Mouse (Mus musculus) hindbrain, embryonic 12.5 days (tissue): ENCODE measurements around the gene Pax6. TPM values are rescaled to one million over a fixed set of nuclear protein-coding genes. Genes with fewer than 3 reads are reported as not detected.
A peak's percentile ranks its signal among the peaks of the same experiment; 100 is the strongest.

Source experiments
- ATAC-seq: fragments of 200-750 bp; cut with Nextera tagmentation; 2 replicates; pipeline ENCODE4 v1.8.0; 2017; ENCODE audit warnings: moderate TSS enrichment; ENCODE audit not compliant: low FRiP score
- H3K27ac ChIP-seq: fragments of 300-500 bp; sonication (generic); 2 replicates; pipeline ENCODE4 v1.5.1; 2016; ENCODE audit warnings: mild to moderate bottlenecking
- H3K27me3 ChIP-seq: fragments of 300-500 bp; sonication (generic); 2 replicates; pipeline ENCODE4 v1.6.1; 2016; ENCODE audit warnings: mild to moderate bottlenecking
- H3K36me3 ChIP-seq: fragments of 300-500 bp; sonication (generic); 2 replicates; pipeline ENCODE4 v1.6.1; 2016; ENCODE audit warnings: mild to moderate bottlenecking
- H3K4me1 ChIP-seq: fragments of 300-500 bp; sonication (generic); 2 replicates; pipeline ENCODE4 v1.6.1; 2016
- H3K4me2 ChIP-seq: fragments of 300-500 bp; sonication (generic); replicated peaks from 2 replicates; pipeline ENCODE4 v1.6.1; 2016; ENCODE audit warnings: mild to moderate bottlenecking
- H3K4me3 ChIP-seq: fragments of 300-500 bp; sonication (generic); 2 replicates; pipeline ENCODE4 v1.5.1; 2016; ENCODE audit warnings: mild to moderate bottlenecking
- H3K9ac ChIP-seq: fragments of 300-500 bp; sonication (generic); 2 replicates; pipeline ENCODE4 v1.6.1; 2016; ENCODE audit warnings: mild to moderate bottlenecking, moderate library complexity
- H3K9me3 ChIP-seq: fragments of 300-500 bp; sonication (generic); replicated peaks from 2 replicates; pipeline ENCODE4 v1.6.1; 2016; ENCODE audit warnings: mild to moderate bottlenecking
- WGBS: fragments of 180-500 bp; shearing (Covaris S2); methylation state at CpG from one replicate; pipeline ENCODE4 v1.1.7; 2016; 5-methylcytosine and 5-hydroxymethylcytosine counted together
- polyA plus RNA-seq: library from polyadenylated mRNA; unstranded; fragments of >200 nt; fragmentation: Nextera tagmentation; extraction: Ambion mirVana; gene quantifications from 2 replicates; pipeline ENCODE4 v1.2.1, GENCODE M21; 2016

Pax6 gene
- polyA plus RNA-seq, 1 experiment from 2014 or later = 17.9 TPM

DNA sequence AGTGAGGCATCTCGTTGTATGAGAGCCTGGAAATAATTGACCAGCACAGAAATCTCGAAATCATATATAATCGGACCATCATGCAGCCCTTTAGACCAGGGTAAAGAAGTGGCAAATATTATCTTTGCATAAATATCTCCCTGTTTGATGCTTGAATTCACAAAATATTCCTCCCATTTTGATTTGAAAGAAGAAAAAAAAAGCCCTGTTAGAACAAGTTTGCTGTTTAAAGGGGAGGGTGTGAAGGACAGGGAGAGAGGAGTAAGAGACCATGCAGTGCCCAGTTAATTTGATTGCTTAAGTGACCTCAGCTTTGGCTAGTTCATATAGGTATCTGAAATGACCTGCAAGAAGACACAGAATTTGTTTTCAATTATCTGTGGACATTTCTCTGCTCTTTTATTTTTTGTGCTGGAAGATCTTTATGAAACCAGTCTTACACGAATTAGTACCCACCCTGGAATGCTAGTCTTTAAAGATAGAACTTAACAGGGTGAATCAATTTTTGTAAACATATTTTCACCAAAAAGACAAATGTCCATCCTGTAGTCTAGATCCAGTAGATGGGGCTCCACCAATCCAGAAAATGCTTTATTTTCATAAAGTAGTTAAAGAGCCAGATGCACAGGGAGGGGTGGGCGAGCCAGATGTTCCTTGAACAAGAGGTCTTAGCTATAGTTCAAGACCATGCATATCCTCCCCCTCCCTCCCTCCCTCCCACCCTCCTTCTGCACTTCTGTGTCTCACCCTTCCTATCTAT is 3.0 kb upstream of the Pax6 start:
- no peak for ATAC-seq
- 12% methylated on average over 5 of the region's 5 CpGs for WGBS
- Histone ChIP-seq H3K27me3 (peaks cover 97% of the 10 kb centered on the region), H3K9me3 (no peaks in the 10 kb centered on the region), H3K9ac (no peak overlapping the region), H3K4me1 (peaks cover 28% of the 10 kb centered on the region), H3K4me3 (no peak overlapping the region), H3K36me3 (no peaks in the 10 kb centered on the region), H3K4me2 (no peak overlapping the region), H3K27ac (no peak overlapping the region)

DNA sequence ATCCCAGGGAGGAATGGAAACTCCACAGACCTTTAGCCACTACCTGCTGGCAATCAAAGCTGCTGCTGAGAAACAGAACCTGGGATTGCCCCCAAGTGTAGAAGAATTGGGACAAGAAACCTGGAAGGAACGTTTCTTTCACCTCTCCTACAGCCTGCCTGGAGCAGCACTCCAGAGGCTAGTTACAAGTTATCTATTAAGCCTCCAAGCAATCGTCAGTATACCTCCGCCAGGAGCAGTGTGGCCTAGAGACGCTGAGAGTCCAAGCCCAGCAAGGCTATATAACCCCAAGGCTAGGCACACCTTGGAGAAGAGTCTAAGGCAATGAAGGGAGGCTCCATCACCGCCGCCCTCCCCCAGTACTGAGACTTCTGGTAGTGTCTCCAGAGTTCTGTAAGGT is 2.4 kb upstream of the Pax6 start:
- H3K36me3 ChIP-seq = no peaks in the 10 kb centered on the region
- H3K27me3 ChIP-seq = peaks cover 98% of the 10 kb centered on the region
- whole genome bisulfite sequencing = 7% methylated on average over 6 of the region's 6 CpGs
- H3K27ac ChIP-seq = no peak overlapping the region
- no peak overlapping the region for H3K9ac ChIP-seq
- ATAC-seq = no peak
- no peaks in the 10 kb centered on the region for H3K9me3 ChIP-seq
- peaks cover 24% of the 10 kb centered on the region for H3K4me1 ChIP-seq
- no peak overlapping the region for H3K4me3 ChIP-seq
- no peak overlapping the region for H3K4me2 ChIP-seq

- no peak overlapping the region for H3K4me3 ChIP-seq
- no peak overlapping the region for H3K4me2 ChIP-seq
Measured at GRCm38 (mm10) chr2:105666763-105667625, 1.7 kb upstream of the Pax6 start.

GRCm38 (mm10) chr2:105667626-105667950 is 1.1 kb upstream of the Pax6 start:
- no peak overlapping the region for H3K27ac ChIP-seq
- WGBS = under 1% methylated on average over 11 of the region's 11 CpGs
- no peak overlapping the region for H3K4me2 ChIP-seq
- H3K9ac ChIP-seq = no peak overlapping the region
- H3K9me3 ChIP-seq = no peaks in the 10 kb centered on the region
- peaks cover 99% of the 10 kb centered on the region for H3K27me3 ChIP-seq
- H3K36me3 ChIP-seq = no peaks in the 10 kb centered on the region
- no peak overlapping the region for H3K4me3 ChIP-seq
- ATAC-seq = no peak
- peaks cover 24% of the 10 kb centered on the region for H3K4me1 ChIP-seq

More at GRCm38 (mm10) chr2:105666763-105667625, 1.7 kb upstream of the Pax6 start:
- 2% methylated on average over 41 of the region's 41 CpGs for WGBS
- Histone ChIP-seq H3K4me1 (peaks cover 24% of the 10 kb centered on the region), H3K36me3 (no peaks in the 10 kb centered on the region), H3K9ac (no peak overlapping the region), H3K27ac (no peak overlapping the region), H3K27me3 (peaks cover 98% of the 10 kb centered on the region), H3K9me3 (no peaks in the 10 kb centered on the region)
- ATAC-seq = no peak

GRCm38 (mm10) chr2:105669371-105669861 is 716 bp downstream of the Pax6 start:
- ATAC-seq = no peak

GRCm38 (mm10) chr2:105669881-105670730 is 1.4 kb downstream of the Pax6 start:
- H3K4me1 ChIP-seq = peaks cover 47% of the 10 kb centered on the region
- peak overlapping the region; percentile 44; the same call in 1 of the 2 replicates for H3K9ac ChIP-seq
- no peak for ATAC-seq
- WGBS = 2% methylated on average over 29 of the region's 29 CpGs
- peak overlapping the region; percentile 25 for H3K4me3 ChIP-seq
- no peaks in the 10 kb centered on the region for H3K9me3 ChIP-seq
- H3K36me3 ChIP-seq = no peaks in the 10 kb centered on the region
- peak overlapping the region; percentile 61 for H3K4me2 ChIP-seq
- peaks cover 97% of the 10 kb centered on the region for H3K27me3 ChIP-seq
- no peak overlapping the region for H3K27ac ChIP-seq

More at GRCm38 (mm10) chr2:105669371-105669861, 716 bp downstream of the Pax6 start:
- H3K27ac ChIP-seq = no peak overlapping the region
- under 1% methylated on average over 35 of the region's 35 CpGs for WGBS
- peak overlapping the region; percentile 25 for H3K4me3 ChIP-seq
- H3K9me3 ChIP-seq = no peaks in the 10 kb centered on the region
- H3K36me3 ChIP-seq = no peaks in the 10 kb centered on the region
- H3K9ac ChIP-seq = peak overlapping the region; percentile 44; the same call in 1 of the 2 replicates
- H3K4me1 ChIP-seq = peaks cover 40% of the 10 kb centered on the region
- H3K4me2 ChIP-seq = peak overlapping the region; percentile 61
- peaks cover 97% of the 10 kb centered on the region for H3K27me3 ChIP-seq

DNA sequence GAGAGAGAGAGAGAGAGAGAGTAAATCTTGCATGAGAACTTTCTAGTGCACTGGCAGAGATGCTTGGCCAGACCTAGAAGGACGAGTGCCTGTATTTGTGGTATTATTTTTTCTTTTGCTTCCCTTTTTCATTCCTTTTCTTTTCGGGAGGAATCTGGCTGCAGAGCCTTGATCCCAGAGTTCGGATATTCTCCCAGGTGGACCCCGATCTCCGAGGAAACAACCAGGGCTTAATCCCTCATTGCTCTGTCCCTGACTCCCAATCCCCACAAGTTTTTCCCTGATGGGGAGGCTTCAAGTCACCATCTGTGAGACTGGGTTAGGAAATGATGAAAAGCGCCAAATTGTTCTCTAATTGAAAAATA is 2.0 kb downstream of the Pax6 start:
- ATAC-seq = no peak
- 4% methylated on average over 6 of the region's 6 CpGs for WGBS
- no peak overlapping the region for H3K4me3 ChIP-seq
- H3K27me3 ChIP-seq = peaks cover 95% of the 10 kb centered on the region
- no peaks in the 10 kb centered on the region for H3K36me3 ChIP-seq
- H3K27ac ChIP-seq = no peak overlapping the region
- peak overlapping the region; percentile 61 for H3K4me2 ChIP-seq
- H3K9ac ChIP-seq = no peak overlapping the region
- H3K4me1 ChIP-seq = peaks cover 50% of the 10 kb centered on the region
- H3K9me3 ChIP-seq = no peaks in the 10 kb centered on the region

- peaks cover 54% of the 10 kb centered on the region for H3K4me1 ChIP-seq
- H3K27ac ChIP-seq = no peak overlapping the region
- H3K27me3 ChIP-seq = peaks cover 94% of the 10 kb centered on the region
- no peak overlapping the region for H3K9ac ChIP-seq
- H3K4me2 ChIP-seq = peak overlapping the region; percentile 61
- H3K4me3 ChIP-seq = peak overlapping the region; percentile 51; the same call in 1 of the 2 replicates
- ATAC-seq = no peak
- 4% methylated on average over 9 of the region's 9 CpGs for WGBS
- no peaks in the 10 kb centered on the region for H3K9me3 ChIP-seq
- H3K36me3 ChIP-seq = no peaks in the 10 kb centered on the region
Measured at GRCm38 (mm10) chr2:105671116-105671797, 2.6 kb downstream of the Pax6 start.

GRCm38 (mm10) chr2:105671798-105672595 is 3.3 kb downstream of the Pax6 start:
- Histone ChIP-seq H3K4me2 (peak overlapping the region; percentile 61), H3K27ac (no peak overlapping the region), H3K4me1 (peaks cover 56% of the 10 kb centered on the region)

GRCm38 (mm10) chr2:105672596-105672960 is 3.9 kb downstream of the Pax6 start:
- Histone ChIP-seq H3K4me3 (peak overlapping the region; percentile 51), H3K9me3 (no peaks in the 10 kb centered on the region), H3K4me1 (peaks cover 56% of the 10 kb centered on the region), H3K4me2 (peak overlapping the region; percentile 61), H3K36me3 (no peaks in the 10 kb centered on the region), H3K27me3 (peaks cover 93% of the 10 kb centered on the region), H3K27ac (no peak overlapping the region), H3K9ac (peak overlapping the region; percentile 23; the same call in 1 of the 2 replicates)
- WGBS = 3% methylated on average over 15 of the region's 16 CpGs
- ATAC-seq = no peak

More at GRCm38 (mm10) chr2:105671798-105672595, 3.3 kb downstream of the Pax6 start:
- Histone ChIP-seq H3K36me3 (no peaks in the 10 kb centered on the region), H3K9me3 (no peaks in the 10 kb centered on the region), H3K9ac (peak overlapping the region; percentile 23; the same call in 1 of the 2 replicates), H3K4me3 (peak overlapping the region; percentile 51), H3K27me3 (peaks cover 94% of the 10 kb centered on the region)
- no peak for ATAC-seq
- WGBS = 2% methylated on average over 25 of the region's 25 CpGs

- Histone ChIP-seq H3K27me3 (peaks cover 93% of the 10 kb centered on the region), H3K4me3 (peak overlapping the region; percentile 51; the same call in 1 of the 2 replicates), H3K9me3 (no peaks in the 10 kb centered on the region), H3K36me3 (no peaks in the 10 kb centered on the region), H3K4me1 (peaks cover 55% of the 10 kb centered on the region), H3K4me2 (peak overlapping the region; percentile 61), H3K27ac (no peak overlapping the region), H3K9ac (no peak overlapping the region; the same call in 1 of the 2 replicates)
- no peak for ATAC-seq
- 1% methylated on average over 6 of the region's 6 CpGs for WGBS
Measured at GRCm38 (mm10) chr2:105673054-105673453, 4.4 kb downstream of the Pax6 start.
